Mouse (Mus musculus): Measurements from ENCODE around the gene Atp5k. TPM values are rescaled to one million over a fixed set of nuclear protein-coding genes. Genes with fewer than 3 reads are reported as not detected.
A peak's percentile ranks its signal among the peaks of the same experiment; 100 is the strongest.

Atp5k gene
- polyA plus RNA-seq (2015; fragmentation: Nextera tagmentation; extraction: Ambion mirVana), result 337 and 365 TPM in 2 replicates

DNA sequence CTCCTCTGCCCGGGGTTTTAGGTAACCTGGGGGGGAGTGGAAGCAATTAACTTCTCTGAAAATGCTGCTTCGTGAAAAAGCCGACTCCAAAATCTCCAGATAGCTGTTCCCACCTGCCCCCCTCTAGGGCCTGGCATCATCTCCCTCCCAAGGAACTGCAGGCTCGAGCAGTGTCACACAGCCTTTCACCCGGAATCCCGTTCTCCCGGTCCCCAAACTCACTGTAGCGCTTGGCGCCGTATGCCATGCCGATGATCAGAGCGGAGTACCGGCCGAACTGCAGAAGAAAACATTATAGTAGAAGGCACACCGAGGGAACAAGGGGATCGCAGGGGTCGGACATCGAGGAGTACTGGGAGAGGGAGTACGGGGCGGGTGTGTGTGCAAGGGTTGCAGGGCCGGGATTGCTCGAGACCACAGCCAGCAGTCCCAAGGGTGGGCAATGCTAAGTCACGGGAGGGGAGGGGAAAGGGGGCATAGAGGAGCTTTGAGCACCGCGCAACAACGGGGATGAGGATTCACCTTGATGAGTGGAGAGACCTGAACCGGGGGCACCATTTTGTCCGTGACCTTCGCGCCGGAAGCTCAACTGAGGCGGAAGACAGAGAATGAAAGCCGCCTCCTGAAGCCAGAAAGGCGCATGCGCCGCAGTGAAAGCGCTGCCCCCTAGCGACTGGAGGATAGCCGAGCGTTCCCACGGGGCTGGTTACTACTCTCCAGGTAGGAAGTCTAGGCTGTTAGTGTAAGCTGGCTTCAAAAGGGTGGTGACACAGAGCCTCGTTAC is at the start of gene Atp5k:
Gene Atp5k, minus strand, starts transcription at position 645 of the 784 bp plus-strand sequence.
- Histone ChIP-seq H3K4me1 (peaks cover 17% of the 10 kb centered on the region), H3K27ac (0 out of 2 replicates have a peak within 1 kb of the TSS, but pooled peaks have one; percentile 11), H3K27me3 (peaks cover 12% of the 10 kb centered on the region; the same call in 1 of the 2 replicates), H3K4me2 (peak within 1 kb of the TSS; percentile 75), H3K9ac (peak within 1 kb of the TSS; percentile 87), H3K36me3 (peaks cover 32% of the 10 kb centered on the region), H3K9me3 (no peaks in the 10 kb centered on the region), H3K4me3 (peak within 1 kb of the TSS; percentile 81)
- under 1% methylated on average over 42 of the region's 42 CpGs for WGBS
- ATAC-seq (ENCODE audit: insufficient number of reproducible peaks, low FRiP score, low TSS enrichment, low read depth), result peak; percentile 50

DNA sequence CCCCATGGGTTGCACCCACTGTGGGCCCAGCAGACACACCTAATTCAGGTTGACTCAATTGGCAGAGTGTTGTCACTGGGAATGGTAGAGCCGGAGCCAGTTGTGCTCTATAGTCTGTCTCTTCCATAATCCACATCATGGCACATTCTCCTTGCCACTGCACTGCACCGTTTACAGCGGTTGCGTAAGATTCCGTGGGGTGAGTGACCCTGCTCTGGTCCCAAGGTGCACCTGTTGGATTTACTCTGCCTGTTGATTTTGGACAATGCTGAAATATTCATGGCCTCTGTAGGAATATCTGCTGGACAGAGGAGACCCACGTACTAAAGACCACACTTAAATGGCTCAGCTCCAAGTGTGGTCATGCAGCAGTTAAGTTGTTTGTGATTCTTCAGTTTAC is 48.8 kb upstream of the Atp5k start:
- ATAC-seq (ENCODE audit: insufficient number of reproducible peaks, low FRiP score, low TSS enrichment, low read depth), result no peak
- 90% methylated on average over 6 of the region's 6 CpGs for WGBS
- H3K9me3 ChIP-seq, result no peaks in the 10 kb centered on the region

DNA sequence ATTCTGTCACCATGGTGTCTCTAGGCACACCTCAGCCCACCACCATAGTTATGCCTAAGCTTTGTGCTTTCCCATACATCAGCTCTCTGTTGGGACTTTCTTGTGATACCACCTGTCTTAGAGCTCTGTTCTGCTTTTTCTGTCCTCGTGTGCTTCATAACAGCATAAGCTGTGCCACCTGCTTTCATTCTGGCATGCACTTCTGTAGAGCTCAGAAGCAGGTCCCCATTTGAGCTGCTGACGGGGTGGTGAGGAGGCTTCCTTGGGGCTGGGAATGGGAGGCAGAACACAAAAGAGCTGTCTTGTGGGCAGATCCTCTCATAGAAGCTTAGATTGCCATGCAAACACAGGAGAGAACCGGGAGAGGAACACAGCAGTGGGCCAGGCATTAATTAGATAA is 41.7 kb upstream of the Atp5k start:
- 92% methylated on average over 3 of the region's 3 CpGs for WGBS
- peaks cover 75% of the 10 kb centered on the region for H3K36me3 ChIP-seq
- H3K4me3 ChIP-seq, result no peak overlapping the region

More for the DNA sequence above, 48.8 kb upstream of the Atp5k start:
- peaks cover 49% of the 10 kb centered on the region for H3K36me3 ChIP-seq
- H3K27ac ChIP-seq, result no peak overlapping the region
- no peak overlapping the region for H3K9ac ChIP-seq
- no peak overlapping the region for H3K4me2 ChIP-seq
- no peaks in the 10 kb centered on the region for H3K4me1 ChIP-seq
- no peak overlapping the region for H3K4me3 ChIP-seq
- H3K27me3 ChIP-seq, result no peaks in the 10 kb centered on the region

DNA sequence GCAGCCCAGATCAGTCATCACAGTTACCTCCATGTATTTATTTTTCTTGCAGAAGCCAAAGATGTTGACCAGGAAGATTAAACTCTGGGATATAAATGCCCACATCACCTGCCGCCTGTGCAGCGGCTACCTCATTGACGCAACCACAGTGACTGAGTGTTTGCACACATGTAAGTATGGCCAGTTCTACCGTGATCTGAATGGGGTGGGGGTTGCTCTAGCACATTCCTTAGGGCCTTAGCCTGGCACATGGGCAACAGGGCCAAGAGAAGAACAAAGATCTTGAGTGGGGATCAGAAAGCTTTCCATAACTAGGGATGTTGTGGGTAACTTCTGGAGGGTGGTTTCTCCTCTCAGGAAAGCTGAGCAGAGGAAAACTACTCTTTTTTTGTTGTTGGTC is 39.5 kb upstream of the Atp5k start:
- Histone ChIP-seq H3K9me3 (no peaks in the 10 kb centered on the region), H3K4me3 (no peak overlapping the region), H3K4me2 (no peak overlapping the region), H3K4me1 (no peaks in the 10 kb centered on the region), H3K9ac (no peak overlapping the region), H3K27ac (no peak overlapping the region), H3K27me3 (no peaks in the 10 kb centered on the region), H3K36me3 (peaks cover 70% of the 10 kb centered on the region)
- 90% methylated on average over 4 of the region's 4 CpGs for WGBS
- no peak for ATAC-seq (ENCODE audit: insufficient number of reproducible peaks, low FRiP score, low TSS enrichment, low read depth)

More for the DNA sequence above, 41.7 kb upstream of the Atp5k start:
- H3K4me2 ChIP-seq, result no peak overlapping the region
- ATAC-seq (ENCODE audit: insufficient number of reproducible peaks, low FRiP score, low TSS enrichment, low read depth), result no peak
- no peaks in the 10 kb centered on the region for H3K27me3 ChIP-seq
- no peak overlapping the region for H3K27ac ChIP-seq
- H3K9ac ChIP-seq, result no peak overlapping the region
- no peaks in the 10 kb centered on the region for H3K4me1 ChIP-seq
- H3K9me3 ChIP-seq, result no peaks in the 10 kb centered on the region

- no peak for ATAC-seq (ENCODE audit: insufficient number of reproducible peaks, low FRiP score, low TSS enrichment, low read depth)
- 48% methylated on average over 7 of the region's 7 CpGs for WGBS
- H3K4me1 ChIP-seq, result no peaks in the 10 kb centered on the region
Observed at GRCm38 (mm10) chr5:108469617-108470016, 35.4 kb upstream of the Atp5k start.

GRCm38 (mm10) chr5:108466647-108467046 is 32.4 kb upstream of the Atp5k start:
- Histone ChIP-seq H3K27ac (no peak overlapping the region), H3K4me1 (peaks cover 20% of the 10 kb centered on the region), H3K9ac (no peak overlapping the region), H3K4me2 (no peak overlapping the region), H3K9me3 (no peaks in the 10 kb centered on the region), H3K27me3 (no peaks in the 10 kb centered on the region), H3K4me3 (no peak overlapping the region), H3K36me3 (peaks cover 9% of the 10 kb centered on the region; the same call in 1 of the 2 replicates)
- no peak for ATAC-seq (ENCODE audit: insufficient number of reproducible peaks, low FRiP score, low TSS enrichment, low read depth)
- 88% methylated on average over 1 of the region's 1 CpGs for WGBS

More at GRCm38 (mm10) chr5:108469617-108470016, 35.4 kb upstream of the Atp5k start:
- Histone ChIP-seq H3K4me3 (no peak overlapping the region), H3K27ac (no peak overlapping the region), H3K9me3 (no peaks in the 10 kb centered on the region), H3K36me3 (peaks cover 38% of the 10 kb centered on the region), H3K4me2 (no peak overlapping the region), H3K9ac (no peak overlapping the region), H3K27me3 (no peaks in the 10 kb centered on the region)

- no peak overlapping the region for H3K4me3 ChIP-seq
- ATAC-seq (ENCODE audit: insufficient number of reproducible peaks, low FRiP score, low TSS enrichment, low read depth), result no peak
Observed at GRCm38 (mm10) chr5:108465131-108465891, 31.1 kb upstream of the Atp5k start.

DNA sequence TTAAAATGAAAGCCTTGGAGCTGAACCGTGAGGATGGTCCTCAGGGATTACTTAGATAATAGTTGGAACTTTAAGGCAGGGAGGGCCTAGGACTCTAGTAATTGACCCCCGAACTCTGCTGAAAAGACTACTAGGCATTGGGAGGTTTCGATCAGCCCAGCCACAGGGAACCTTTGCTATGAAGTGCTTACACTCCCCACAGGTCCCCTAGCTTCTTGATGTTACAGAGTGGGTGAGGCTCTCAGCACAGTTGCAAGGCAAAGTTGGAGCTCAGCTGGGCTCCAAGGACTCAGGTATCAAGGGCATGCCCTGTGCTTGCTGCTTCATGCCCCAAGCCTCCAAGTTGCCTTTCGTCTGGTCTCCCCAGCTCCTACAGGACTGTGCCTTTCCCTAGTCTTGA is 28.2 kb upstream of the Atp5k start:
- H3K27me3 ChIP-seq, result no peaks in the 10 kb centered on the region
- no peaks in the 10 kb centered on the region for H3K36me3 ChIP-seq
- H3K9ac ChIP-seq, result peak overlapping the region; percentile 99
- no peak for ATAC-seq (ENCODE audit: insufficient number of reproducible peaks, low FRiP score, low TSS enrichment, low read depth)
- H3K4me1 ChIP-seq, result peaks cover 25% of the 10 kb centered on the region
- 34% methylated on average over 4 of the region's 4 CpGs for WGBS
- H3K27ac ChIP-seq, result 0 out of 2 replicates have a peak overlapping the region, but pooled peaks have one; percentile 43
- H3K4me2 ChIP-seq, result peak overlapping the region; percentile 78
- H3K4me3 ChIP-seq, result peak overlapping the region; percentile 95
- no peaks in the 10 kb centered on the region for H3K9me3 ChIP-seq

More at GRCm38 (mm10) chr5:108465131-108465891, 31.1 kb upstream of the Atp5k start:
- Histone ChIP-seq H3K4me2 (no peak overlapping the region), H3K9ac (no peak overlapping the region), H3K36me3 (0 out of 2 replicates have a peak, but pooled peaks cover 4% of the 10 kb centered on the region), H3K9me3 (no peaks in the 10 kb centered on the region), H3K27me3 (no peaks in the 10 kb centered on the region), H3K4me1 (peaks cover 25% of the 10 kb centered on the region), H3K27ac (no peak overlapping the region)
- 88% methylated on average over 6 of the region's 6 CpGs for WGBS

- peak; percentile 96 for ATAC-seq (ENCODE audit: insufficient number of reproducible peaks, low FRiP score, low TSS enrichment, low read depth)
- WGBS, result 1% methylated on average over 50 of the region's 62 CpGs
- Histone ChIP-seq H3K9me3 (no peaks in the 10 kb centered on the region), H3K27me3 (no peaks in the 10 kb centered on the region), H3K4me2 (peak within 1 kb of the TSS; percentile 78), H3K4me3 (peak within 1 kb of the TSS; percentile 95), H3K9ac (peak within 1 kb of the TSS; percentile 99), H3K4me1 (peaks cover 25% of the 10 kb centered on the region), H3K36me3 (no peaks in the 10 kb centered on the region), H3K27ac (peak within 1 kb of the TSS; percentile 82)
Observed at GRCm38 (mm10) chr5:108461082-108462065, 27.1 kb upstream of the Atp5k start, which contains the start of gene Pcgf3. Pcgf3 (plus strand) TSS chr5:108461232.

DNA sequence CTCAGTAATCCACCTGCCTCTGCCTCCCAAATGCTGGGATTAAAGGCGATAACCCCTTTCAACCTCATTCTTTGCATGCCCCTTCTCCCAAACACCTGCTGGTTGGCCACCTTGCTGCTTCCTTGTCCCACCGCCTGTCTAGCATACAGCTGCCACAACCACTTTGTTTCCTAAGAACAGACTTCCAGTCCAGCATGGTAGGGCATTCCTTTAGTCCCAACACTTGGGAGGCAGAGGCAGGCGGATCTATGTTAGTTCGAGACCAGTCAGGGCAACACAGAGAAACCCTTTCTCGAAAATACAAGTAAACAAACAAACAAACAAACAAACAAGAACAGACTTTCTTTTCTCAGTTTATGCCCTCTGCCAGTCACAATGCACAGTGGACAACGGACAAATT is 26.2 kb upstream of the Atp5k start:
- Histone ChIP-seq H3K4me2 (peak overlapping the region; percentile 71), H3K9ac (0 out of 2 replicates have a peak overlapping the region, but pooled peaks have one; percentile 99), H3K4me3 (peak overlapping the region; percentile 95), H3K27ac (no peak overlapping the region), H3K27me3 (no peaks in the 10 kb centered on the region), H3K4me1 (peaks cover 25% of the 10 kb centered on the region), H3K9me3 (no peaks in the 10 kb centered on the region), H3K36me3 (no peaks in the 10 kb centered on the region)
- 44% methylated on average over 6 of the region's 6 CpGs for WGBS
- no peak for ATAC-seq (ENCODE audit: insufficient number of reproducible peaks, low FRiP score, low TSS enrichment, low read depth)

GRCm38 (mm10) chr5:108458706-108459105 is 24.5 kb upstream of the Atp5k start:
- H3K36me3 ChIP-seq, result no peaks in the 10 kb centered on the region
- no peak overlapping the region for H3K4me2 ChIP-seq
- peaks cover 23% of the 10 kb centered on the region for H3K4me1 ChIP-seq
- no peak for ATAC-seq (ENCODE audit: insufficient number of reproducible peaks, low FRiP score, low TSS enrichment, low read depth)
- WGBS, result 83% methylated on average over 2 of the region's 2 CpGs
- no peaks in the 10 kb centered on the region for H3K9me3 ChIP-seq
- H3K27ac ChIP-seq, result no peak overlapping the region
- no peaks in the 10 kb centered on the region for H3K27me3 ChIP-seq
- no peak overlapping the region for H3K4me3 ChIP-seq
- no peak overlapping the region for H3K9ac ChIP-seq

All from limb, embryonic 15.5 days (tissue).